Mouse (Mus musculus) CD4-positive, CD25-positive, alpha-beta regulatory T cell, adult 2 months (primary cell): ENCODE data around the gene Wtip.
A peak's percentile ranks its signal among the peaks of the same experiment; 100 is the strongest.
"Not testable (repeated sequence)": the region's sequence is repeated elsewhere in the genome, so short reads cannot be mapped to it uniquely, and the experiment has no call there.

Source experiments
- DNase-seq: peaks from one replicate; pipeline ENCODE4 v3.0.0-alpha.2; 2012; ENCODE audit warnings: low read depth, low spot score

Wtip gene

DNA sequence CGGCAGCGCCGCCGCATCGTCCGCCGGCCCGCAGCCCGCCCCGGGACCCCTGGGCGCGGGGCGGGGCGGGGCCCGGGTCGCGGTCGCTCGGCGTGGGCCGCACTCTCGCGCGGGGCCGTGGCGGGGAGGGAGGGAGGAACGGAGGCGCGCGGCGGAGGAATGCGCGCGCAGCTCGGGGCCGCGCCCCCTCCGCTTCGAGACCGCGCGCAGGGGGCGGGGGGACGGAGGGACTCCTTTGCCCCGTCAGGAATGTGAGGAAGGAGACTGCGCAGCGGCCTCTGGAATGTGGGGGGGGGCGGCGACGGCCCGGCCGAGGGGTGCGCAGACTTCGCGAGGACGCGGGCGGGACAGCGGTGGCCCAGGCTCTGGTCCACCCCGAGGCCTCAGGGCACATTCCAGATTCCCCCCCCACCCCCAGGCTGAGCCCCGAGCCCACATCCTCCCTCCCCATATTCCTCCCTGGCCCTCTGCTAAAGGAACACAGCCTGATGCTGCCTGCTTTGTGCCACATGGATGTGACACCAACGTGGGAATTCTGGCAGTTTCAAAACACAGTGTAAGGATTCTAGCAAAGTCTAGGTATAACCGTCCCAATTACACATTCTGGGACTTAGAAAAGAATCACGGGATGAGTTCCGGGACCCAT lies at the start of gene Wtip:
Wtip (minus strand) TSS at position 152 of the 646 bp plus-strand sequence.
- no peak for DNase-seq

DNA sequence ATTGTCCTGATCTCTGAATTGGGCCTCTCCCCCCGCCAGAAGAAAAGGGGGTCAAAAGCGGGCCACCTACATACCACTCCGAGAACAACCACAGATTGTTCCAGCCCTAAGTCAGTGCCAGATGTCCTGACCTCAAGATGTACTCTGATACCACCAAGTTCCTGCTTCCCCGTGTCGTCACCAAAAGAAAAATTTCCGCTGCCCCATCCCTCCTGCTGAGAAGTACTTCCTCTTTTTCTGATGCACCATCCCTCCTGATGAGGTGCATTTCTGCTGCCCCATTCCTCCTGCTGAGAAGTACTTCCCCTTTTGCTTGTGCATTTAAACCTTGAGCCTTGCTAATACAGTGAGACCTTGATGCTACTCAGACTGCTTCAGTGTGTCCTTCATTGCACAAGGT lies 43.2 kb upstream of the Wtip start:
- DNase-seq = not testable (repeated sequence)

DNA sequence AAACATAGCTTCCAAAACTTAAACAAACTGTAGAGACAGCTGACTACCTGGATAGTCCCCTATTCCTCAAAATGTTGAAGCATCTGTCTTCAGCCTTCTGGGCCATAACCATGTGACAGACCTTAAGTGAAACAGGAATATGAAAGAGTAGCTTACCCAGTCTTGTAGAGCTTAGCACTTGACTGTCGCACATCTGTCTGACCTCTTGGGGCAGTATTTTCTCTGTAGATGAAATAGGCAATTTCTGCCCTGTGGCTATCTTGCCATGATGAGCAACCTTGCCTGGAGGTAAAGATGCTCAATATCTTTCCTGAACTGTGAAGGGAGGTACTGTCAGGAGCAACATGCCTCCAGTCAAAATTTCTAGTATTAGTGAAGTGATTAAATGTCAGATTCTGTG lies 39.2 kb upstream of the Wtip start:
- DNase-seq = peak; percentile 18

DNA sequence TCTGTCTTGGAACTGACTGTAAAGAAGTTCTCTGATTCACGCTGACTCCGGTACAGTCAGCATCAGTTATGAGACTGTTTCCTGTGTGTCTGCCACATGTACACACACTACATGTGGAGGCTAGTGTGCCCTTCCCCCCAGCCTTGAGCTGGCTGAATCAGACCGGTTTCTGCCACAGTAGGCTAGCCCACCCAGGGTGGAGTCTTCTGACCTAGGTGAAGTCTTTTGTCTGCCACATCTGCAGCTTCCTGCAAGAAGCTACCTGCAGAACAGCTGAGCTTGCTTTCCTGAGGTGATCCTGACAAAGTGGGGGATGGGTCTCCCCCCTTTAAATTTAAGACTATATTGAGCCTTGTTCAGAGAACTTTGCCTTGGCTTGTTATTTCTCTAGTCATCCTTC lies 36.4 kb upstream of the Wtip start, which contains the start of gene Uba2:
Uba2 (minus strand) TSS at position 146 of the 400 bp plus-strand sequence.
- DNase-seq = no peak

DNA sequence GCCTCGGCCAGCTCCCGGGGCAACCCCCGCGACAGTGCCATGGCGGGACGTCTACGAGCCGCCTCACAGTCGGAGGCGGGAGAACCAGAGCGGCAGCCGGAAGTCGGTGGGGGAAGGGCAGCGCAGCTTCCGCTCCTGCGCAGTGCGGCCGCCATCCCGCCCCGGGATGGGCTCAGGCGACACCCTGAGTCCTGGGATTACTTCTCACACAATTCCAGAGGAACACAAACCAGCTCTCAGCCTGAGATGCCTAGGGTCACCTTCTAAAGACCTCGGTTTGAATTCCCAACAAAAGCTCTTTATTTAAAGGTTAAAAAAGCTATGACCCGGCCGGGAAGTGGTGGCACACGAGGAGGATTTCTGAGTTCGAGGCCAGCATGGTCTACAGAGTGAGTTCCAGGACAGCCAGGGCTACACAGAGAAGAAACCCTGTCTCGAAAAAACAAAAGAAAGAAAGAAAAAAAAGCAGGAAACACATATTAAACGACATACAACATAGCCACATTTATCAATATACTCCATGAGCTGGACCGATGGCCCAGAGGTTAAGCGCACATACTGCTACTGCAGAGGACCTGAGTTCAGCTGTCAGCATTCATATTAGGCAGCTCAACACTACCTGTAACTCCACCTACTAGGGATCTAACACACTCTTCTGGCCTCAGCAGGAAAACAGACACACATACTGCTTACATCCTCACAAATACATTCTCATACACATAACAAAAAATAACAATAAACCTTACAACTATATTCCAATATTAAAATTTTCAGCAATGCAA lies 35.6 kb upstream of the Wtip start:
- DNase-seq = peak; percentile 94

DNA sequence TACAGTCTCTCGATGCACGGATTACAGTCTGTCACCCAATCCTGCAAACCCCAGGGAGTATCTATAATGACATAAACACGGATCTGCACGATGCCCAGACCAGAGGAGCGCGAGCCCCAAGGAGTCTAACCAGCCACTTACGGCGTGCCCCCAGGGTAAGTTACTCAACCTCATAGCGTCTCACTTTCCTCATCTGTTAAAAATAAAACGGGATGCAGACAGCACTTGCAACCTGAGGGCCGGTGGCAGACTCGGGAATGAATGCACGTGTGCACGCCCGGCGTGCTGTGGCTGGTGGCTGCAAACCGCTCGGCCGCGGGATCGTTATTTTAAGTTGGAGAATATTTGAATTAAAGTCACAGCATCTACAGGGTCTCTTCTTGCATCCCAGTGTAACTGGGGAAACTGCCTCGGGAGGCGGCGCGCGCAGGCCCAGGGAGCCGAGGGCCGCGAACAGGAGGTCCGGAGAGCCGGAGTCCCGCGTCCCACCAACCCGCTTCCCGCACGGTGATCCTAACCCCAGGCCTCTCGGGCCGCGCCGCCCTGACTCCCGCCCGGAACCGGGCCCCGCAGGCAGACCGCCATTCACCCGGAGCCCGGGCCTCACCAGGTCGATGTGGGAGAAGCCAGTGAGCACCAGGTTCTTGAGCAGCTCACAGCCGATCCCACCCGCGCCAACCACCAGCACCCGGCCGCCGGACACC lies 34.9 kb upstream of the Wtip start:
- DNase-seq = no peak

DNA sequence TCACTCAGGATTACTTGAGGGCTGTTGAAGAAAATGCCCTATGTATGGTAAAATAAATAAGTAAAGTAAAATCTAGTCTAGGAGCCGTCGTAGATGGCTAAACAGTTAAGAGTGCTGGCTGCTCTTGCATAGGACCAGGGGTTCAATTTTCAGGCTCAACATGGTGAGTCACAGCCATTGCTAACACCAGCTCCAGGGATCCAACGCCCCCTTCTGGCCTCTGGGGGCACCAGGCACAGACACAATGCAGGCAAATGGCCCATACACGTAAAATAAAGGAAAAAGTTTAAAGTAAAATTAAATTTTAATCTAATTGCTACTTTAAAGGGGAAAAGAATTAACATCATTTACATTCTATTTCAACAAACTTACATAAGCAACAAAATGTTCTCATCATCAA lies 33.8 kb upstream of the Wtip start:
- peak; percentile 65 for DNase-seq

DNA sequence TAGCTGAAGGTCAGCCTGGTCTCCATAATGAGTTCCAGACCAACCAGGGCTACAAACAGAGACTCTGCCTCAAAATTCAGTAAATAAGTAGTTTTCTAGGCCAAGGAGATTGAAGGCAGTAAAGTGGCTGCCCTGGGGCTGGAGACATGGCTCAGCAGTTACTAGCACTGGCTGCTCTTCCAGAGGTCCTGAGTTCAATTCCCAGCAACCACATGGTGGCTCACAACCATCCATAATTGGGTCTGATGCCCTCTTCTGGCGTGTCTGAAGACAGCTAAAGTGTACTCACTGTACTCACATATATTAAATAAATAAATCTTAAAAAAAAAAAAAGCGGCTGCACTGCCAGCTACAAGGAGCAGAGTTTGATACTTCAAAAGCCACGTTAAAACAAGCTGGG lies 32.9 kb upstream of the Wtip start:
- no peak for DNase-seq

DNA sequence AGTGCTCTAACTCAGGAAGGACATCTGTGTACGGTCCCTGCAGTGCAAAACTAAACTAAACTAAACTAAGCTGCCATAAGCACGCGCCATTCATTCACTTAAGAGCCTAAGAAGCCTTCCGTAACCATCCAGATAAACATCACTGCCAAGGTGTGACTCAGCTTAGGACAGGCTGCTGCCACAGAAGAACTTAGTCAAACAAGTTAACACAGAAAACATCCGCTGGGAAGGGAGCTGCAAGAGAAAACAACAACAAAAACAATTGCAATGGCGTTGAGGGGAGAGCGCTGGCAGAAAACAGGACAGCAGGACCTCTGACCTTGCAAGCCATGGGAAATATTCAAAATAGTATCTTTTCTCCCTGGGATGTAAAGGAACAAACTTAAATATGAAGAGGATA lies 31.6 kb upstream of the Wtip start:
- no peak for DNase-seq

DNA sequence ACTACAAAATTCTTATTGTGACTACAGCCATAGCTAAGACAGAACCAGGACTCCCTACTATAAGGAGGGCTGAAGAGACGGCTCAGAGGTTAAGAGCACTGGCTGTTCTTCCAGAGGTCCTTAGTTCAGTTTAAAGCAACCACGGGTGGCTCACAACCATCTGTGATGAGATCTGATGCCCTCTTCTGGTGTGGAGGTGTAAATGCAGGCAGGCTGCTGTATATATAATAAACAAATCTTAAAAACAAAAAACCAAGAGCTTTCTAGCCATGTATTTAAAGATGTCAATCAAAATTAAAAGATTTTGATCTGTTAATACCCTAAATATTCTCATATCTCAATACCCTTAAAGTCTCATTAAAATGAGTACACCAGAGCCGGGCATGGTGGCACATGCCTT lies 26.1 kb upstream of the Wtip start:
- no peak for DNase-seq

DNA sequence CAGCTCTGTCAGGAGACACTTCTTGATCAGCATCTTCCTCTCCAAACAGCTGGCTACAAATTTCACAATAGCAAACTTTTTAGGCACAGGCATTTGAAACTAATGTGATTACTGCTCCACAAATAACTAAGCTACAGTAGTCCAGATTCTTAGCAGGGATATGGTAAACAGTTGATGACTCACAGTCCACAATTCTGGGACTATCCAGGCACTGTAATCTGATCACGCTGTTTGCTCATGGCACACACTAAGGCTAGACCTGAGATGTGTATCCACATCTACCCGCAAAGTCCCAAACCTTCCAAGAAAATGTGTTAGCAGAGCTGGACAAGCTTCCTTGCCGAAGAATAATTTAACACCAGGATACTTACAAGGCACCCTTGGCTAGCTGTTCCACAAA lies 24.9 kb upstream of the Wtip start:
- no peak for DNase-seq

DNA sequence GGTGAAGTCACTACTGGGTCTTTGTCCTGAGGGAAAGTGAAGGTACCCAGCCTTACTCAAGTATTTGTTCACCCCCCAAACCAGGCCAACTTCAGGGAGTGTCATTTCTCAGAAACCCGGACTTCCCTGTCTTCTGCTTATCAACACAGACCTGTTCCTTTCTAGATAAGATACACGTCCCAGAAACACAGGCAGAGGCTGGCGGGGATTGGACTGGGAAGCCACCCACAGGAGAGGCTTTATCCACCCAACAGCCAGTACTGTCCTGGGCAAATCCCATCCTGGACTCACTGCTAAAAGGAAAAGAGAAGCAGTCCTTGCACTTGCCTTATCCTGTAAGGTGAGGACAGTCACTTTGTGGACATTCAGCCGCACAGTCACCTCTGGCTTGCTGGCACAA lies 14.1 kb upstream of the Wtip start:
- DNase-seq = no peak

DNA sequence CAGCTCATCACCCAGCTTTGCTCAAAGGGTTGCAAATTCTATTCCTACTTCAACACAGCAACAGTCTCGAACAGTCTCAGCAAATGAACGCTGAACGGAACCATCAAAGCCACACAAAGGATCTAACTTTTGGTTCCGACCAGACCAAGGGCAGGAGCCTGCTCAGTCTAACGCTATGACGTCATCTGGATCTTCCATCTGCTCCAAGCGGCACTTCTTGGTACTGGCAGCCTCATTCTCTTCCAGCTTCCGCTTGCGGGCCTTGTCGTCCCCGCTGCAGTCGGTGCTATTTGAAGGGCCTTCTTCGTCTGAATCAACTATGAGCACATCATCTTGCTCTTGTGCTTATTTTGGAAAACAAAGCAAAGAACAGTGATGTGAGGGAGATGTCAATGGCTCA lies 8.1 kb upstream of the Wtip start:
- no peak for DNase-seq

DNA sequence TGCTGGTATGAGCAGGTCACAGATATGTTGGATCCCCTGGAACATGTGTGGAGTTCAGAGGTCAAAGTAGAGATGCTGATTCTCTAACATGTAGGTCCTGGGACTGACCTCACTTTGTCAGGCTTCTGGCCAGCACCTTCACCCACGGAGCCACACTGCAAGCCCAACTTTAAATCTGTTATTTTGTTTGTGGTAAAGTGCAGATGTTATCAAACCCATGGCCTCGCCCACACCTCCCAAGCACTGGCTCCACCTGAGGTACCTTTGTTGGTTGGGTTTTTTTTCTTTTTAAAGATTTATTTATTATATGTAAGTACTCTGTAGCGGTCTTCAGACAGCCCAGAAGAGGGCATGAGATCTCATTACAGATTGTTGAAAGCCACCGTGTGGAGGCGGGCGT lies 6.4 kb upstream of the Wtip start:
- DNase-seq = no peak

DNA sequence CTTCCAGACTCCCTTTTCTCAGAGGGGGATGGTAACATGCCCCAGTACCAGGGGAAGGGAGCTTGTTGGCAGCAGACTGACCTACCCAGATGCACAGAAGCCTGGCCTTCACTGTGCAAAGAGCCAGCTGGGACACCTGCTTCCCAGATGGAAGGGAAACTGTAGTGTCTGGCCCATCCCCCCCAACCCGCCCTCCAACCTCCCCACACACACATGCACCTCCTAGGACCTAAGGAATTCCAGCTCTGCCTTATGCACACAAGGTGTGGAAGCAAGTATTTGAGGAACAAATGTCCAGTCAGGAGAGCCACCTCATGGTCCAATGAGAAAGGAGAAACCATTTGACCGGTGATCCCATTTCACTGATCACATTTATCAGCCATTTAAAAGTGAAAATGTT lies 1.3 kb upstream of the Wtip start:
- no peak for DNase-seq

DNA sequence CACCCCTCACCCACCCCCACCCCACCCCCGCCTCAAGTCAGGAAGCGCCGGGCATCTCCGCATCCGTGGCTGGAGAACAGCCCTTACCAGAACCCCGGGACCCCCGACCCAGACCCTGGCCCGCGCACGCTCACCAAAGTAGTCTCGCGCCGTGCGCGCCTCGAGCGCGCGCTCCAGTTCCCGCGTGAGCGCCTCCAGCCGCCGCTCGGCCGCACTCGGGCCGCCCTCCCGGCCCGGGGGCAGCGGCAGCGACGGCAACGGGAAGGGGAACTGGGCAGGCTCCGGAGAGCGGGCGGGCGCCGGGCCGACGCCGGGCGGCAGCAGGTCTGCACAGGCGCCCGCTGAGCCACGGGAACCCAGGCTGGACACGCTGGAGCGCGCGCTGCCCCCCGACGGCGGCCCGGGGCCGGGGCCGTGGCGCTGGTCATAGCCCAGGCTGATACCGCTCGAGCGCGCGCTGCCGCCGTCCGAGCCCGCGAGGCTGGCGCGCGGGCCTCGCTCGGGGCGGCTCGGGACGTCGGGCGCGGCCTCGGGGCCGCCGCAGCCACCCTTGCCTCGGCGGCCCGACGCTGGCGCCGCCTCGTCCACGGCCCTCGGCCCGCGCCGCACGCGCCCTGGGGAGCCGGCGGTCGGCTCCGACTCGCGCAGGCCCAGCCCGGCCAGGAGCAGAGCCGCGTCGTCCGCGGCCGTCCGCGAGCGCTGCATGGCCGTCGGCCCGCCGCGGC lies 551 bp downstream of the Wtip start:
- DNase-seq = no peak

DNA sequence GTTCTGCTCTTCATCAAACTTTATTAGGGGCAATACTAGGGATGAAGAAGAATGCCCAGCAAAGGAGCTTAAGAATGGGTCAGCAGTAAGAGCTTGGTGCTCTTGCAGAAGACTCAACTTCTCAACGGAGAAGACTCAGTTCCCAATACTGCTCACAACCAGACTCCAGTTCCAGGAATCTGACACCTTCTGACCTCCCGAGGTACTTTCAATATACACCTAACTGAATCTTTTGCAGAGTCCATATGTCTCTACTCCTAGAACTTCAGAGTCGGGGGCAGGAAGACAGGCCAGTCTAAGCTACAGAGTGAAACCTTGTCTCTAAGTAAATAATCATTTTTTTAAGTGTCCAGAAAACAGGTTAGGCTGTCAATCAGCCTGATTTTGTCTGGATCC lies 1.1 kb downstream of the Wtip start:
- no peak for DNase-seq

DNA sequence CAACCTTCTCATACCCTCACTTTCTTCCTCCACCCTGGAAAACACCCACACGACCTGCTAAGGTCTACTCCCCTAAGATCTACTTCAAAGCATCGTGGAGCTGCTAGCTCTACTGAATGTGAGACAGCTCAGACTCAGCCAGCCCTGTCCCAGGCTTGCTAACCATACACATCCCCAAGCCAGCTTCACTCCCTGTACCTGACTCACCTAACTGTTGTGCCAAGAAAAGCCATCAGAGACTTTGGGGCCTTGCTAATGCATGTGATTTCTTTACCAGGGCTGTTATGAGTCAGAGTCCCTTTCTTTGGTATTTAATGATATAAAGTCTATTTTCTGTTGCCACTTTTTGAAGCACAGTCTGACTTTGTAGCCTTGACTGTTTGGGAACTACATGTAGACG lies 1.9 kb downstream of the Wtip start:
- no peak for DNase-seq

DNA sequence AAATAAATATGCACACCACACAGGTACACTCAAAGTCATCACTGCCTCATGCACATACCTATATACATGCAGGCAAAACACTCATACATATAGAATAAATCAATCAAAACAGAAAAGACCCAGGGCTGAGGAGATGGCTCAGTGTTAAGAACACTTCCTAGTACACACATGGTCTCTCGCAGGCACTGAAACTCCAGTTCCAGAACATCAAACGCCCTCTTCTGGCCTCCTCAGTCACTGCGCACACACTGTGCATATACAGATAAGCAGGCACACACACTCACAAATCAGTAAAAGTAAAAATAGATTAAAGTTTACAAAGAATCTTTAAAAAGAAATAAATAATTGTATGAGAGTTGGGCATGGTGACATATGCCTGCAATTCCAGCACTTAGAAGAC lies 6.8 kb downstream of the Wtip start:
- DNase-seq = no peak

DNA sequence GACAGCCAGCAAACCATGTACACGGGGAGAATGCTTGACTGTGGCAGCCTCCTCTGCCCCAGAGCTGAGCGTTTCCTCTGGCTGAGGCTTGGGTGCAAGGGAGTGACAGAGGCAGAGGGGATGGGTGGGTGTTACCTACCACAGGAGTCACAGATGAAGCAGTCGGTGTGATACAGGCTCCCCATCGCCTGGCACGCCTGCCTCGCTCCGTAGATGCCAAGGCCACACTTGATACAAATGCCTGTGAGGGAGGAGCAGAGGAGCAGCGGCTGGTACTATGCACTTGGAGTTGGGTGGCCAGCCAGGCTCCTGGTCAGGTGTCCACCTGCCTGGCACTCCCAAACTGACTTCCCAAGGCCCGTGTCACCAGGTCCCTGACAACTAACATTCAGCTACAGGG lies 7.7 kb downstream of the Wtip start:
- DNase-seq = no peak

DNA sequence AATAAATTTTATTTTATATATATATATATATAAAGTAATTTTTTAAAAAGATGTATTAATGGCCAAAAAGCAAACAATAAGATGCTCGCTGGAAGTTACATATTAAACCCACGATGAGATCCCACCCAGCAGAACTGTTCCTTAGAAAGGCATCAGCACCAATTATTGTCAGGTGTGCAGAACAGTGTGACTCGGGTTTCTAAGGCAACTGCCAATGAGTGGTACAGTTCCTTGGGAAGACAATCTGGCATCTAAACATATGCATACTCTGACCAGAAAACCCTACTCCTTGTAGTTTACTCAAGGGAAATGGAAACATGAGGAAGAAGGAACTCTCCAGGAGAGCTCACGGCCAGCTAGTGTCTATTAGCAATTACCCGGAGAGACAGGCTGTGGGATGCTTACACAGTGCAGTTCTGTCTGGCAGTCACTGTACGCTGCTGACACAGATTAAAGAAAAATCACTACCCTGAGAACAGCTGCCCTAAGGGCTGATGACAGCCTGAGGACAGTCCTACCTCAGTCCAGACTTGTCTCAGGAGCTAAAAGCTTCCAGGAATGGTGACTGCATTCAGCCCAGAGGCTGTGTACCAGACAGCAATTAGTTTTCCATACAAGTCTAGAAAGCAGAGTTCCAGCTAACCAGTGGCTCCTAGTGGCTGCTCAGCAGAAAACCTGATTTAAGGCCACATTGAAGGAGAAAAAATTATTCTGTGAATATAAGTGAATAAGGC lies 9.9 kb downstream of the Wtip start:
- no peak for DNase-seq
